Mouse (Mus musculus) liver, embryonic 14.5 days (tissue): ENCODE results near the gene Wbp1l.

Experiments used
- CTCF ChIP-seq: IDR thresholded peaks from 2 replicates; pipeline ENCODE4 v1.5.1; 2016; ENCODE audit warnings: antibody characterized with exemption, low read depth, control low read depth
- EP300 ChIP-seq: IDR thresholded peaks from 2 replicates; pipeline ENCODE4 v1.6.1; 2016; ENCODE audit warnings: antibody characterized with exemption, low read depth

DNA sequence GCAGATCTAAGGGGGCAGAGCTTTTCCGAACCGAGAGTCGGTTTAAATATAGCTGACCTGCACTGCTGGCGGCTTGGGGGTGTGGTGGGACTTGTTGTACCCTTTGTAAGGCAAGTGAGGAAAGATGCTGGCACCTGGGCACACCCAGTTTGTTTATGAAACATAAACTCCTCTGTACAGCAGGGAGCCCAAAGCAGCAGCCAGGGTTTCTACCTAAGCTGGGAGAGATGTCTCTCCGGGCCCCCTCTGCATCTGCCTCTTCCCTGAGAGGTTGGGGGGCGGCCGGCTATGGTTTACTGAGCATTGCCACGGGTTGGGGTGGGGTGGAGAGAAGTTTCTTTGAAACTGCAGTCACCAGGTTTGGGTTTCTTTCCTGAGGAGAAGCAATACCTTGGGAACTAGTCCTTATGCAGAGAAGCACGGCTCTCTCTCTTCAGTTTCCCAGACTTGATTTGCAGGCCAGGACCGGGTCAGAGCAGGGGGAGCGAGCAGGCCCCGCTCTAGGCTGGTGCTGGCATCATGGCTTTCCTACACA is 23.8 kb downstream of the Wbp1l start:
- TF ChIP-seq CTCF: no peak
- TF ChIP-seq EP300: no peak
